Mouse (Mus musculus) ovary, postnatal 10 days (tissue): ENCODE results near the gene Hsp90aa1.
"Not testable (repeated sequence)": the region's sequence is repeated elsewhere in the genome, so short reads cannot be mapped to it uniquely, and the experiment has no call there.

Experiments
- DNase-seq: peaks from one replicate; pipeline ENCODE4 v3.0.0; 2022; ENCODE audit warnings: low spot score

Hsp90aa1 gene

DNA sequence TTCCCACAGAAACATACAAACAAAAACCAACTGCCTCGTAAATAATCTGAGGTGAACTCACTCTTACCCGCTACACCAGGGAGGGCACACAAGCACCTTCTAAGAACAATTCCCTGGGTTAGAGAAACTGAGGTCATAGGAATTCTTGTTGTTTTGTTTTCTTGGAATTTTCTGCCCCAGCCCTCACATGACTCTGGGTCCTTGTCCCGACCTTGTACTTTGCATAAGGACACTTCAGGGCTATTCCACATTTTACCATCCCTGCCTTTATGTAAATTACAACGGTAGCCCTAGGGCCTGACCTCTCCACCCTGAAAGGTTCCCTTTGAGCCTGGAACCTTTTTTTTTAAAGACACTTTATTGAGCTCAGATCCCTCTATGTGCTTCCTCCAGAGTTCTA, at the start of gene Hsp90aa1:
Gene Hsp90aa1 (minus strand): TSS at position 173 of the 400 bp plus-strand sequence.
- no peak for DNase-seq

DNA sequence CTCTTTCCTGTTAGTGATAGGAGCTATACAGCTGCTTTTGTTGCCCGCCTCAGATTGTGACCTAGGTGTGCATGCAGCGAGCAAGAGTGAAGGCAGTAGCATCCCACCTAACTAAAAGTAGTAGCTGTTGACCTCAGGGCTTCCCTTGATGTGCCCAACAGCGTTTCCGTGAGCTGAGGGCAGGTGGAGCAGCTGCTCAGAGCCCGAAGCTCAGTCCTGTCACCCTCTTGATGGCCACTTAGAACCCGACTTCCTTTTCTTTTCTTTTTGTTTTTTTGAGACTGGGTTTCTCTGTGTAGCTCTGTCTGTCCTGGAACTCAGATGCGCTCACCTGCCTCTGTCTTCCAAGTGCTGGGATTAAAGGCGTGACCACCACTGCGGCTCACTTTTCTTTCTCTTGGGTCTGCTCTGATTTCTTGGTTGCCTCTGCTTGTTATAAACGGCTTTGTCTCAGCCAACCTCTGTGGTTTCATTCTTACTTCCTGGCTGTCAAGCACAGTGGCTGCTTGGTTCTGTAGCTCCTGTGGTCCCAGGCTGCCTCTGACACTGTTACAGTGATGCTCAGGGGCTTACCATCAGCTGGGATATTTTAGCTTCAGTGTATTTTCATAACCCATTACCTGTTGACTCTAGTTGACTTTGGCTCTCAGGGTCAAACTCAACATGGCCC, 48.4 kb upstream of the Hsp90aa1 start:
- no peak for DNase-seq

DNA sequence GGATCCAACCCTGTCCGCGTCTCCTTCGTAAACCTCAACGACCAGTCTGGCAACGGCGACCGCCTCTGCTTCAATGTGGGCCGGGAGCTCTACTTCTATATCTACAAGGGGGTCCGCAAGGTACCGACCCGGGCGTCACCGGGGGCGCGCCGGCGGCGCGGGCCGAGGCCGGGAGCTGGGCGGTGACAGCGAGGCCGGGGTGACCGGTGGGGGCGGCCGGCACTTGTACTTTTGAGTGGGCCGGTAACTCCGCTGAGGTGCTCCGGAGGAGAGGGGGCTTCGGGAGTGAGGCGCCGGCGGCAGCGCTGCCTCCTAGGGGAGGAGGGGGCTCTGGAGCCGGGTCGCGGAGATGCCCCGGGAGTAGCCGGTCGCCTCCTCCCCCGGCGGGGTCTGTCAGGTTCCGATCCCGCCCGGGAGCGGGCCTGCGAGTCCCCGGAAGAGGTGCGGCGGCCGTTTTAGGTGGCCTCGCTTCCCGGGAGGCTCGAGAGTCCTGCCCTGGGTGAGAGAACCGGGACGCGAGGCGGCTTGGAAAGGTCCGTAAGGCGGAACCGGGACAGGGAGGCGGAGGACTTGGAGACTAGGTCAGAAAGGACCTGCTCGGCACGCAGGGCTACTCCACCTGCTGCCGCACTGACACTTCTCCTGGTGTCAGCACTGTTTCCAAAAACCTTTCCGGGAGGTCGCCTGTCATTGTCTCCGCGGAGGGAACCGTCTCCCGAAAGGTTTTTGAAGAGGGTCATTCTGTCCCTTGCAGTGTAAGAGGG, 35.8 kb upstream of the Hsp90aa1 start:
- peak; percentile 3 for DNase-seq

DNA sequence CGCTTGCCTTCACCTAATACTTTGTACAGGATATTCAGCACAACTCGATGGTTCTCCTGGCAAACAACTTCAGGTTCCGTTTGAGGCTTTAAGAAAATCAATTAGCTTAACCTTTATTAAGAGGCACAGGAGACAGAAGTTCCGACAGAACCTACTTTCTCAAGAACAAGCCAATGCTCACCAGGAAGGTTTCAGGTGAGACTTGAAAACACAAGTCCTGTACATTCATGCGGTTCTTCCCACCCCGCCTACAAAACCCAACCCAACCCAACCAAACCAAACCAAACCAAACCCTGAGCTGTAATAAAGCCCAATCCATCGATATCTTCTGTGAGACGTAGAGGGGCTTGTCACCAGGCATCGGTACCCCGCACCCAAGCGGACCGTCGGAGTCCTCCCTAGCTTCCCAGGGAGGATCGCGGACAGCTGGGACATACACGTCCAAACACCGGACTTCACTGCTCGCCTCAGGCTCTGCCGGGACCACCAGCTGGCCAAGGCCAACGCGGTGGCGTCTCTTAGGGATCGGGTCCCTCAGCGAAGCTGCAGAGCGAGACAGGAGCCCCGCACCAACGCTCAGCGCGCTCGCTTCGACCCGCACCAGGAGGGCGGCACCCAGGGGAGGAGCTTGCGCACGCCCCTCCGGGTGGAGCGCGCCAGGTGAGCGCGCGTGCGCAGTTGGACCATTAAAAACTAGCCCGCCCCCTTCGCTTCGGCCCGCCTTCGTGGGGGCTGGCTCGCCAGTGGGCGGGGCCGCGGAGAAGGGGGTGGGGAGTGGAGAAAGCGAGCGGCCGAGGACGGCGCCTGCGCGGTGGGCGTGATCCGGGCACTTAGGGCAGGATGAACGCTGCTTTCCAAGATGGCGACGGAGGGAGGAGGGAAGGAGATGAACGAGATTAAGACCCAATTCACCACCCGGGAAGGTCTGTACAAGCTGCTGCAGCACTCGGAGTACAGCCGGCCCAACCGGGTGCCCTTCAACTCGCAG, 34.9 kb upstream of the Hsp90aa1 start, which contains the start of gene Wdr20:
Gene Wdr20 (plus strand): TSS at position 775 of the 988 bp plus-strand sequence.
- peak; percentile 97 for DNase-seq

DNA sequence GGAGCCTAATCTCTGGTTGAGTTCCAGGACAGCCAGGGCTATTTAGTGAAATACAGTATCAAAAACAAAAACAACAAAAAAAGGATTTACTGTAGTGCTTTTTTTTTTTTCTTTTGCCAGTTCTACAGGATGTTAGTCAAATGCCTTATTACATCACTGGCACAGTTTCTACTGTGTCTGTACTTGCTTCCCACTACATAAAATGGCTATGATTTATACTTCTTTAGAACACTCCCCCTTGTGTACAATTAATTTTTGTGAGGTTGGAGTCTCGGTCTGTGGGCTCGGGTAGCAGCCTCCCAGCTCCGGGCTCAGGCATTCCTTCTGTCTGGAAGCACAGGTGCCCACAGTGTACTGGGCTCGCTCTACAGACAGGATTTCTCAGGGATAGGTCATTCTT, 34.1 kb upstream of the Hsp90aa1 start:
- no peak for DNase-seq

DNA sequence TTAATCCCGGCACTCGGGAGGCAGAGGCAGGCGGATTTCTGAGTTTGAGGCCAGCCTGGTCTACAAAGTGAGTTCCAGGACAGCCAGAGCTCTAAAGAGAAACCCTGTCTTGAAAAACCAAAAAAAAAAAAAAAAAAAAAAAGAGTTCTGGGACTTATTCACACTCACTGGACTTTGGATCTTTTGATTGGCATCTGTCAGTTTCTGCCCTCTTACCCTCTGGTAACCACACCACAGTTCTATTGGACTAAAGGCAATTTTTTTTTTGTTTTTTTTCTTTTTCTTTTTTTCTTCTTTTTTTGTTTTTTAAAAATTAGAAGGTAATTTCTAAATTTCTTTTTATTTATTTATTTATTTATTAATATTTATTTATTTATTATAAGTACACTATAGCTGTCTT, 30.7 kb upstream of the Hsp90aa1 start:
- not testable (repeated sequence) for DNase-seq

DNA sequence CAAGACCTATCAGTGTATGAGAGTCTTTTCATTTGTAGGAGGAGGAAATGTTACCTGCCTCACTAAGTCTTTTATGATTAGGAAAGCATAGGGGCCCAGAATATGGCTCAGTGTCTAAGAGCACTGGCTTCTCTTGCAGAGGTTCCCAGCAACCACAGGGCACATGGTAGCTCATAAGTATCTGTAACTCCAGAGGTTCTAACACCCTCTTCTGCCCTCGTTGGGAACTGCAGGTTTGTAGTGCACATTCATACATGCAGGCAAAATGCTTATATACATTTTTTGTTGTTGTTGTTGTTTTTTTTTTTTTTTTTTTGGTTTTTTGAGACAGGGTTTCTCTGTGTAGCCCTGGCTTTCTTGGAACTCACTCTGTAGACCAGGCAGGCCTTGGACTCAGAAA, 23.9 kb upstream of the Hsp90aa1 start:
- no peak for DNase-seq

DNA sequence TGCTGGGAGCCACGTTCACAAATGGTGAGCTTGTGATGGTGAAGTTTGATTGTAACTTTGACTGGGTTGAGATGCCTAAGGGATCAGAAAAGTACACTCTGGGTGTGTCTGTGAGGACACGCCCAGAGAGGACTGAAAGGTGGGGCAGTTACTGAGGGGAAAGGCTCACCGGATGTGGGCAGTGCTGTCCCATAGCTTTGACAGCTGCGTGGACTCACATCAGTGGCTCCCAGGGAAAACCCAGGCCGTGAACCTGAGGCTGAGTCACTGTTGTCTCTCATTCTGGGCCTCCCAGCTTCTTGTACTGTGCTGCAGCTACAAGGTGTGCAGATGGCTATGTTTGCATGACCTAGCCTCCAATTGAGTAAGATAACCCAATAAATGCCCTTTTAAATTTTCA, 23.0 kb upstream of the Hsp90aa1 start:
- no peak for DNase-seq

DNA sequence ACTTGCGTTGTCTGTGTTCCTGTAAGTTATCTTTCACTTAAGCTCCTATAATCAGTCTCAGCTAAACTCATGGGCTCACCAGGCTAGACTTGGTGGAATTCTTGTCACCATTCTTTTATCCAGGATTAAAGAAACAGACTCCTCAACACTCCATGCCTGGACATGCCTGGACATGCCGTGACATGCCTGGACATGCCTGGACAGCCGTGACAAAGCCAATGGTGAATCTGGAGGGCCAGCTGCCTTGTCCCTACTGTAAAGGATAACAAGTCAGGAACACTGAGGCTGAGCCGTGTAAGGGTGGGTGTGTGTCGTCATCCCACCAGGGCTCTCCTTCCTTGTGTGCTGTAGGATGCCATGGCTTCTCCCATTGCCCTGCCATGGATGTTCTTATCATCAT, 22.5 kb upstream of the Hsp90aa1 start:
- no peak for DNase-seq

DNA sequence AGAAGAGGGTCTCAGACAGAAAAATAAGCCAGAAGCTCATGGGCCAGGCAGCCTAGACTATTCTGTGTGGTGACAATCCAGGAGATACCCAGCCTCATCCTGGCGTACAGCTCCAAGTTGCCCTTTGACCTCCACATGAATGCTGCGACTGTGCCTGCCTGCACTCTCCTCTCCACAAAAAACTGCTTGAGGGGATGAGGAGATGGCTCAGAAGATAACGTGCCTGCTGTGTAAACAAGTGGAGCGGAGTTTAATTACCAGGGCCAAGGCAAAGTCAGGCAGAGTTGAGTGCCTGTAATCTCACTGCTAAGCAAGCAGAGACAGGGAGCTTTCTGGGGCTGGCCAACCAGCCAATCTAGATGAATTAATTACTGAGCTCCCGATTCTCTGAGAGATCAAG, 13.5 kb upstream of the Hsp90aa1 start:
- no peak for DNase-seq

DNA sequence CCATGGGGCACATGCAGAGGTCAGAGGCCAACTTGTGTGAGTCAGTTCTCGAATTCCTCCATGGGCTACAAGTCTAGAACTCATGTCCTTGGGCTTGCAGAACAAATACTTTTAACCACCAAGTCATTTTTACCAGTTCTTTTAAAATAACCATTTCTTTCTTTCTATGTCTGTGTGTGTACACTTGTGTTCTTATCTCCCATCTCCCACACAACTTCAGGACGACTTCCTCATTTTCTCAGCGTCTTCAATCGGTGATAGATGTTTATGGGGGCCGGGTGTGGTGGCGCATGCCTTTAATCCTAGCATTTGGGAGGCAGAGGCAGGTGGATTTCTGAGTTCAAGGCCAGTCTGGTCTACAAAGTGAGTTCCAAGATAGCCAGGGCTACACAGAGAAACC, 11.7 kb upstream of the Hsp90aa1 start:
- DNase-seq = no peak

DNA sequence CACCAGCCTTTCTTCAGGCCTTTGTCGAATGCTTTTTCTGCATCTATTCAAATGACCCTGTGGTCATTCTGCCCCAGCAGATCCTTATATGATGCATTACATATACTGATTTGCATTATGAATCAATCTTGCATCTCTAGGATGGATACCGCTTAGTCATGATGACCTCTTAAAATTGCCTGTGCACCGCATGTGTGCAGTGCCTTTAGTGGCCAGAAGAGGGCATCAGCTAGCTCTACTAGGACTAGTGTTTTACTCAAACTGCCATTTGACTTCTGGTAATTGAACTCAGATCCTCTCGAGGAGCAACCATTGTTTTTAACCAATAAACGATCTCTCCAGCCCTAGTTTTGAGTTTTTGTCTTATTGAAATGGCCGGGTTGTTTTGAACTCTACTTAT, 11.3 kb upstream of the Hsp90aa1 start:
- DNase-seq = no peak

DNA sequence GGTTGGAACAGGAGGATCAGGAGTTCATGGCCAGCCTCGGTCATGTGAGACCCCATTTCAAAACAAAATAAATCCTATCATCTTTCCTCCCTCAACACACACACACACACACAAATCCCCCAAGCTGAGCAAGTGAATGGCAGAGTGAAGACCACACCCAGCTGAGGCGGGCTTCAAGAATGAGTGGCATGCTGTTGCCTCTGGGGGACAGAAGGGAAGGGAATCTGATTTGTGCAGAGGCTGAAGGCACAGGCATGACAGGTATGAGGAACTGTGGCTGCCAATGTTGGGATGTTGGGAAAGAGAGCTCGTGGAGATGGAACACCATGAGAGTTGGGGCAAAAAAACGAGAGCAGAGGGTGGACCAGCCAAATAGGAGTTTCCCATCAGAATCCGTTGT, 8.7 kb upstream of the Hsp90aa1 start:
- no peak for DNase-seq

DNA sequence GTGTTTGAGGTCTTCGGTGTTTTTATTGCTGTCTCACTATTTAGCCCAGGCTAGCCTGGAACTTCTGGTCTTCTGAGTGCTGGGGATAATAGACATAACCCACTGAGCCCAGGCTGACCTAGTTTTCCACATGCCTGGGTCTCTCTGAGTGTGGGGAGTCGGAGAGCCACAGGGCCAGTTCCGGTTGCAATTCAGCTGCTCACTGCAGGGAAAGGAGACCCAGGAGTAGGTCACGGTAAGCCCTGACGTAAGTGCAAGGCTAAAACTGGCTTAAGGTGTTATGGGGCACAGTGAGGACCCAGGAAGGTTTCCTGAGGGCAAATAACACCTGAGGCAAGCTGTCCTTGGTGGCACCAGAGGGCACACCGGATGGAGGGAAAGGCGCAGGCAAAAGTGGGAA, 4.9 kb upstream of the Hsp90aa1 start:
- no peak for DNase-seq

DNA sequence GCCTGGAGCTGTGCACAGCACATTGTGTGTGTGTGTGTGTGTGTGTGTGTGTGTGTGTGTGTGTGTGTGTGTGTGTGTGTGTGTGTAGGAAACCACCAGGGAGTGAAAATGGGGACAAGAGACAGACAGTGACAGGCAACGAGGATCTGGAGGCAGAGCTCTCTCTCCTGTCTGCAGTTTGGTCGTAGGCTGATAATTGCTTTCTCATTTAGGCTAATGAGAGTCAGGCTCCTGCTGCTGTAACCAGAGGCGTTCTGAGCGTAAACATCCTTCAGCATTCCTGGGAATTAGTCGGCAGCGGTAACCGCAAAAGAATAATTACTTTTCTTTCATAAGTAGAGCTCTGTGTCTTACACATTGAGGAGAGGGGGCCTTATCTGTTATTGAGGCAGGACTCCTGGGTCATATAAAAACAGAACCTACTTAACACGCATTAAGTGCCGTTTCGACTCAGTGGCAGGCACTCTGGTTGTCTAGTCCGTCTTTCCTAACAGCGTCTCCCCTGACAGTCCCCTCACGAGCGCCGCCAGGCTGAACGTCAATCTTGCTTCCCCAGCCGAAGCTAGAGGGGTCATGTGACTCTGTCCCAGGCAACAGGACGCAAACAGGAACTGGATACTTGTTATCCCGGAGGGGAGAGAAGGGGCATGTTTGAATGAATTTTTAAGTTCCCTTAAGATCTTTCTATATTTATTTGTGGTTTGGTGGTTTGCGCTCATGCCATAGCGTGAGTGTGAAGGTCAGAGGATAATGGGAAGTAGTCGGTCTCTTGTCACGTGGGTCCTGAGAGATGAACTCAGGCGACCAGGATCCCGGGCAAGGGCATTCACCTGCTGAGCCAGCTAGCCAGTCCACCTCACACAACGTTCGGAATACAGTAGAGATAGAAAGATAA, 4.1 kb upstream of the Hsp90aa1 start:
- DNase-seq = no peak

DNA sequence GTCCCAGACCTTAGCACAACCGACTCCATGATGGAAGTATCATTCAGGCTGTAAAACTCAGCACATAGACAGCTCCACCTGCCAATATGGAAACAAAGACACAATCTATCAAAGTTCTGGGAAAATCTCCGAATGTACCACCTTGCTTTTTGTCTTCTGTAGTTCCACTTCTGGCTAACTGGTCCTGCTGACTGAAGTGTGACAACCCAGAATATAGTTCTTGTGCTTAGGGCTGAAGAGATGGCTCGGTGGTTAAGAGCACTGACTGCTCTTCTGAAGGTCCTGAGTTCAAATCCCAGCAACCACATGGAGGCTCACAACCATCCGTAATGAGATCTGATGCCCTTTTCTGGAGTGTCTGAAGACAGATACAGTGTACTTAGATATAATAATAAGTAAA, 2.9 kb upstream of the Hsp90aa1 start:
- DNase-seq = not testable (repeated sequence)

DNA sequence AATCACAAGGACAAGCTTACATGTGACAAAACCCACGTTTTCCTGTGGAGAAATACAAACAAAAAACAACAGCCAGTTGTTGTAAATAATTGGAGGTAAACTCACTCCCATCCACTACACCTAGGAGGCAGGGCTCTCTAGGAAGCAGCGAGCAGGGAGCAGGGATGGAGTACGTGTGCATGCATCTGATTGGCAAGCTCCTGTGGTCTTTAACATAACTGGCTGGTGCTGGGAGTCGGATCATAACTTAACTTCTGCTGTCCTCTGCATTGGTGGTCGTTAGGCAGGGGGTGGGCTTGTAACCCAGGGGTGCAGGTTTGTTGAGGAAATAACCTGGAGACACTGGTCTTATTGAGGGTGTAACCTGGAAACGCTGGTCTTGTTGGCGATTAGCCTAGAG, 1.2 kb upstream of the Hsp90aa1 start:
- DNase-seq = no peak

DNA sequence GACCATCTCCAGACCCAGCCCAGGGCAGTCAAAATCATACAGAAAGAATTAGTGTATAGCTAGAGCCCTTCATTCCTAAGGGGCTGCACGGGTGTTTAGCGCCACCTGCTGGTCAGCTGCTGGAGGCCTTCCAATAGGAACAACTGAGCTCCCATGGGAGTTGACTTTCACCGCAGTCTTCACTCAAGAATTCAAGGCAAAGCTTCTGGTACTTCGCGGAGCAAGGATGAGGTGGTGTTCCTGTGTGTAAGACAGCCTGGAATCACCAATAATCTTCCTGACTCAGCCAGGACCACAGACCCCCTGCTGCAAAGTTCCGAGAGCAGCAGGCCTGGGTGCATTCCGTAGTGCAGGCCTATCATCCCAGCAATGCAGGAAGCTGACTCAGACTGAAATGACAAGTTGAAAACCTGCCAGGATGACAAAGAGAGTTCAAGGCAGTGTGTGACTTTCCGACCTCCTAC, 512 bp upstream of the Hsp90aa1 start:
- DNase-seq = peak; percentile 69

DNA sequence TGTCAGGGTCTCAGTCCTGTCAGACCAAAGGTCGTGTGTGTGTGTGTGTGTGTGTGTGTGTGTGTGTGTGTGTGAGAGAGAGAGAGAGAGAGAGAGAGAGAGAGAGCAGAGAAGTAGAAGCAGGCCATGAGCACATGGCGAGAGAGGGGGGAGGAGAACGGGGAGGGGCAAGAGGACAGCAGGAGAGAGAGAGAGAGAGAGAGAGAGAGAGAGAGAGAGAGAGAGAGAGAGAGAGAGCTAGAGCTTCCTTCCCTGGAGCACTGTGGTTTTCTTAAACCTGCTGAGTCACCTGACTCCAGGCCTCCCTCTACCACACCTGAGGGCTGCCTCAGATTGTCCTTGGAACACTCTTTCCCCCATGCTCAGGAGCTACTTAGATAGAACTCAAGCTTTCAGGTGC, 1.2 kb downstream of the Hsp90aa1 start:
- not testable (repeated sequence) for DNase-seq

DNA sequence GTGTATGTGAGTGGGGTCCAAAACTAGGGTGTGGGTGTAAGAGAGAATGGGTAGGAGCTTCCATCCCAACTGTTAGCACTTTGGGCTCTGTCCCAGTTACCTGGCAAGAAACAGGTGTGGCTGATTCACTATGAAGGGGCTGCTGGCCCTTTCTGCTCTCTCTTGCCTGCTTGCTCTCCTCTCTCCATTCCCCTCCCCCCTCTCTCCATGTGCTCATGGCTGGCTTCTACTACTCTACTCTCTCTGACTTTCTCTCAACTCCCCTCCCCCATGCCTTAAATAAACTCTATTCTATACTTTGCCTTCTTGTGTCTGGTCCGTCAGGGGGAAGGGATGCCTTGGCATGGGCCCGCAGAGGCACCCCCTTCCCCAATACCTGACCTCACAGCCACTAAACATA, 1.8 kb downstream of the Hsp90aa1 start:
- DNase-seq = no peak

DNA sequence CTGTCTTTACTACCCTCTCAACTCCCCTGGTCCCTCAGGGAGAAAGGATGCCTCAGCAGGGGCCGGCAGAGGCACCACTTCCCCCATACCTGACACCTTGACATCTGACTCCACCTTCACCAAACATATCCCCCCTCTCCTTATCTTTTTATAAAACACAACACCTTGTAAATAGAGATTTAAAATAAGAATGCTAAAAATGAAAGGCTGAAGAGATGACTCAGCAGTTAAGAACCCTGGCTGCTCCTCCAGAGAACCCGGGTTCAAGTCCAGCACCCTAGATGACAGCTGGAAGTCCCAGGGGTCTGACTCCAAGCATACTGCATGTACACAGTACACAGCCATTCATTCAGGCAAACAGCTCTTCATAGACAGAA, 3.4 kb downstream of the Hsp90aa1 start:
- no peak for DNase-seq
